Mouse (Mus musculus) megakaryocyte, adult 5-6 weeks (primary cell): ENCODE results near the gene Mab21l3. TPM values are rescaled to one million over a fixed set of nuclear protein-coding genes. Genes with fewer than 3 reads are reported as not detected.
"Not testable (repeated sequence)": the region's sequence is repeated elsewhere in the genome, so short reads cannot be mapped to it uniquely, and the experiment has no call there.

ENCODE experiments used
- ATAC-seq: 2 replicates; pipeline ENCODE4 v1.8.0; 2016; ENCODE audit warnings: mild to moderate bottlenecking, inconsistent platforms; ENCODE audit not compliant: poor library complexity, severe bottlenecking
- total RNA-seq, 2 experiments: library from RNA; stranded (forward) in 1 of 2; stranded (reverse) in 1 of 2; fragments of 153-499, 151-499 nt in 1 of 2; fragments of 221-1000, 200-1000 nt in 1 of 2; gene quantifications; 2 replicates each; pipeline versions ENCODE4 v1.2.3 to v1.2.4; 2015 to 2017

Gene Mab21l3
- total RNA-seq, 2 experiments from 2014 or later = not detected

DNA sequence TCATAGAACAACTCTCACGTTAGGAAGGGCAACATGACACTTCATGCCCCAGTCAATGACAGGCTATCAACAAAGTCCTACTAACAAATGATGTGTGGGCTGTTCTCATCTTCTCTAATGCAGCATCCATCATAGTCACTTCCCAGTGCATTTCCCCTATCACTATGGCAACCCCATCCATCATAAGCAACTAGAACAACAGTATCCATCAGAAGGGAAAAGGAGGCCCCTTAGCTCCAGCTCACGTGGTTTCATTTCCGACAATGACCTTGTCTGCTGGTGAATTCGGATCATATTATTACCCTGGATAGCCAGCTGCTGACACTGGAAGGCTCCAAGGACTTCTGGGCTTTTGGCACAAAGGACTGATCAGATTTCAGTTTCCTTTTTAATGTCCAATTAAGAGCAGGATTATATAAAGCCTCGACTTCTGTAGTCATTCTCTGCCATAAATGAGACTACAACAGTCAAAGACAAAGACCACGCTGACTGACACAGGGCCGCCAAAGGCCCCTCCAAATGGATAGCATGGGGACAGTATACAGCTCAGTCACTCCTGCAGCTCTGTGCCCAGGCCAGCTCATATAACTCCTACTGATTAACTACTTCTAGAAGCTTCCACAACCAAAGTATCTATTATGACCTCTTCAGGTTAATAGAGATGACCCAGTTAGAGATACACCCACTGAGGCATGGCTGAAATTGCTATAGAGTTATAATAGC, 6.2 kb downstream of the Mab21l3 start:
- no peak for ATAC-seq

DNA sequence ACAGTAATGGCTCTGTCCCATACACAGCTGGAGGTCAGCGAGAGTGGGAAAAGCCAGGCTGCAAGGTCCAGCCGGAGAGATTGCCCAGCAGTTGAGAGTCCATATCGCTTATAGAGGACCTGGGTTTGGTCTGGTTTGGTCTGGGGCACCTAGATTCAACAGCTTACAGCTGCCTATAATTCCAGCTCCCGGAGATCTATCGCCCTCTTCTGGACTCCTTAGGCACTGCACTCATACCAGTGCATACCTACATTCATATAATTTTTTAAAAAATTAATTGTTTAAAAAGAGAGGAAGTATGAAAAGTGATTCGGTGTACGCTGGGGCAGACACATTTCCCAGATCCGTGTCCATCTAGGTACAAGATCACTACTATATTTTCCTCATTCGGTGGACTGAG, 9.4 kb downstream of the Mab21l3 start:
- ATAC-seq = no peak

DNA sequence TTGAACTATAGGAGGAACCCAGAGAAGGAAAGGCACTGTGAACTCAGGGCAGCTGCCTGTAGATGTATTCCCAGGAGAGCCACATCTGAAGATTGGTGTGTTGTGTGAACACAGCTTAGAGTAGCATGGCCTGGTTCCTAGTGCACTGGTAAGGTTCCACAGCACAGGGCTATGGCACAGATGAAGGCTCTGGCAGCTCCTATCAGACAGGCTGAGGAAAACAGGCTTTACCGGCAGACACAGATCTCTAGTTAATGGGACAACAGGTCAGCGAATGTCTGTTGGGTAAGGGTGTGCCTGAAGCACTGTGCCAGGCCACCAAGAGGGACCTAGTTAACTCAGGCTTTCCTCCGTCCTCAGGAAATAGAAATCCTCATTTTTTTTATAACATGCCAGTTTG, 11.8 kb downstream of the Mab21l3 start:
- ATAC-seq = no peak

DNA sequence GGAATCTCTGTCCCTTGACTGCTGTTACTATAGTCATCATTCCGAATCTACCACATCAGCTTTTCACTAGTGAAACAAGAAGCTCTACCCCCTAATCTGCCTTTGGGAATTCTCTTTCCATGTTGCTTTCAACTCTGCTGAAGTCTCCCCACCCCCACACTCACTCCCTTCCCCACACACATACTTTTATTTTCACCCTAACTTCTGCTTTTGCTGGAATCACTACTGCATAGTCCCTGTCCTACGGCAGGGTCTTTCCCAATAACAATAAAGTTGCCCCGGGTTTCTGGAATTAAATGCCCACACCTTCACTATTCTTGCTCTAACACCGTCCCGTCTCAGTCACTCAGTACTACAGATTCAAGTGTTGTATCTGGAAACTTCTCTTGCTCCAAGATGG, 12.2 kb downstream of the Mab21l3 start:
- peak; percentile 67 for ATAC-seq

DNA sequence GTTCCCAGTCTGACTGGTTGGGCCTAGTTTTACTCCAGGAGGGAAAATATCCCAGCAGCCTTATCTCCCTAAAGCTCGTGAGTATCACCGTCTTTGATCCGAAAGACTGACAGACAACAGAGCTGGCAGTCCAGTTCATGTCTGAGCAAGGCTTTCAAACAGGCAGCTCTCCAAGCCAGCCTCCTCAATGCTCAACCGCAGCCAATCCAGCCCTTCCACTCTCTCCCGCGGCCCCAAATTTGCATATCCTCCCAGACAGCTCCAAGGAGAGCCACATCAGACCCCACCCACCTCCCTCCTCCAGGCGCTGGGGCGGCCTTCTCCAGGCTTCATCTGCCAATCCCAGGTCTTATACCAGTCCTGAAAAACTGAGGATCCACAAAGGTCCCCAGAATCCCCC, 12.7 kb downstream of the Mab21l3 start:
- peak; percentile 49 for ATAC-seq

DNA sequence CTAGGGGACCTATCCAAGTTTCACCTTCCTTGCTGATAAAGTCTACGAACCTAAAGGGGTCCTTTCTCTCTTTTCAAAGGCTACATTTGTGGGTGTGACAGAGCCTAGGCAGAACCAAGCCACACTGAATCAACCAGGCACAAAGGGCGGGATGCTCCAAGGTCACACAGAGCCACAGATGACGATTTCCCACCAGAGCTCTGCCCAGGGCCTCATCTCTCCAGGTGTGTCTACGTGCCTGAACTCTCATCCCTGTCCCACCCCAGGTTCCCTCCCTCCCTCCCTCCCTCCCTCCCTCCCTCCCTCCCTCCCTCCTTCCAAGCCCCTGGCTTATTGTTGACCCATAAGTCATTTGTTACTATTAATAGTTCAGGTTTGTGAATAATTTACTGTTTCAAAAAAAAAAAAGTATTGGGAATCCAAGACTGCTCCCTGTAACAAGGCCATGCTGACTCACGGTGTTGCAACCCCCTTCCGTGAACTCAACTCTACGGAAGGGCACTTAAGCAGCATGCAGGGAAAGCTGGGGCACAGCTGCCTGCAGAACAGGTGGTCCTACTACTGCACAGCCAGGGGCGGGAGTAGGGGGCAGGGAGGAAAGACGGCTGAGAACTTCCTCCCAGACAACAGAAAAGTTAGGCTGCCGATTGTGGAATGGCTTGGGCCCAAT, 17.4 kb downstream of the Mab21l3 start:
- ATAC-seq = no peak

DNA sequence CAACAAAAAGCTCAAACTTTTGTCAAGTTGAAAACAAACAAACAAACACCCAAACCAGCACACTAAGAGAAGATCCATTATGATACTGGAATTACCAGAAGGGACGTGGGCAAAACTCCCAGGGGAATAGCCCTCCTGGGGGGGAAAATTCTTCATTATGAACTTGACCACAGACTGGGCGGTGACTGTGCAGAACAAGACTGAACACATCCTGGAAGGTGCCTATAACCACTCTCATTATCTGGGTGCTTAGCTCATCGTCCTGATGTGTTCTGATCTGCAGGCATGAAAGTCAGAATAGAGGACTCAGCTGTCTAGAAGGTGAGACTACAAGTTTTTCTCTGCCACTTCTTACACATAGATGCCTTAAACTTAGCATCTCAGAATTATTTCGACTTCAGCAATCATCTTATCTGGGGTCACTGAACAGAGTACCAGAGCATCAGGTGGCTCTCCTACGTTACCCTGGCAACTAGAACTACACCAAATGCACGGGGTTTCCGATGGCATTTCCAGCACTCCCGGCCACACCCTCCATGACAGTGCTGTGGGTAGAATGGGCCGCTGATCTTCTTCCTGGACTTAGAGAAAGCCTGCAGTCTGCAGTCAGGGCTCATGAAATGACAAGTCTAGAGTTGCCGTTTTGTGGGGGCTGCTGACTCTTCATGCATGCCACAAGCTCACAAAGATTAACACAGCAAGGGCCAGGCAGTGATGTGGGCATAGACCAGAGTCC, 18.7 kb downstream of the Mab21l3 start:
- no peak for ATAC-seq

DNA sequence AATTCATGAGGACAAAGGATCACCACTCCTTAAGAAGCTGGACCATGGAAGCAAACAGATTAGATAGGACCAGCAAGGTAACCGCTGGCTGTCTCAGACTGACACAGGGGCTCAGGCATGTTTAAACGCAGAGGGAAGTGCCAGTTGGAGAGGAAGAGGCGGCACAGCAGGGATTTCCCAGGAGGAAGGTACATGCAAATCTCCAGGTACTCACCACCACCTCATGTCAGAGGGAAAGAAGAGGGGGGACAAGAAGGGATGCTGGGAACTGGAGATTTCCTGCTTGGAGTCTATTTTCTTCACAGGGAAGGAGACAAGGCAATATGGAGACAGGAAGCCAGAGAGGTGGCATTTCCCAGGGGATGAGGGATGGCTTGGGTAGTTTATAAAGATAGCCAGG, 20.2 kb downstream of the Mab21l3 start:
- no peak for ATAC-seq

DNA sequence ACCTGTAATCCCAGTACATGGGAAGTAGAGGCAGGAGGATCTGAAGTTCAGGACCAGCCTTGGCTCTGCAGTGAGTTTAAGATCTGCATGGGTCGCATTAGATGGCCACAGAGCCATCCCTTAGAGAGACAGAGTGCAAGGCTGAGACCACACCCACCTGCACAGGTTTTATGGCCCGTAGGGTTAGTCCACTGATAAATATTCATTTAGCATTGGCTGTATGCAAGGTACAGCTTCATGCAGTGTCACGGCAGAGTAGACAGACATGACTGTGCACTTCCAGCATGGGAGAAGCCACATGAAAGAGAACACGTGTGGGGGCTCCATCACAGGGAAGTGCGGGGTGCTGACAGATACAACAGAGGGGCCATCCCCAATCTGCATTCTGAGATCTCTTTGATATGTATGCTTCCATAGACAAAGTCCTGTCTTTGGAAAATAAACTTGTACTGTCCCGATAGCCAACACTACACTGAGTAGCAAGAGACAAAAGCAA, 21.5 kb downstream of the Mab21l3 start:
- no peak for ATAC-seq

DNA sequence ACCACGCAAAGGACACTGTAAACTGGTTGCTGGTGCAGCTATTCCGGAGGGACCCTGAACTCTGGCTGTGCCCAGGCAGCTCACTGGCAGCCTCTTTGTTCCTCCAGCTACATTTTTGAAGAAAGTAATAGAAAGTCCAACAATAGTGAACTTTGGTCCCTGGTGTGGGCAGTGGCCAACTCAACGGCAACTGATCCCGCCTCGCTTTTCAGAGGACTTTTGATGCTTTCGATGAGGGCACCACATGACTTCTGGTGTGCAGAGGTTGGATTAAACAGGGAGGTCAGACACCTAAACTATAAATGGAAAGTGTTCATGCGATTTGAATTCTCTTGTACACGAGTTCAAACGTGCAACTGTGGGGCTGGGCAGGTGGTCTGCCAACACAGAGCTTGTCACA, 24.4 kb downstream of the Mab21l3 start:
- no peak for ATAC-seq

DNA sequence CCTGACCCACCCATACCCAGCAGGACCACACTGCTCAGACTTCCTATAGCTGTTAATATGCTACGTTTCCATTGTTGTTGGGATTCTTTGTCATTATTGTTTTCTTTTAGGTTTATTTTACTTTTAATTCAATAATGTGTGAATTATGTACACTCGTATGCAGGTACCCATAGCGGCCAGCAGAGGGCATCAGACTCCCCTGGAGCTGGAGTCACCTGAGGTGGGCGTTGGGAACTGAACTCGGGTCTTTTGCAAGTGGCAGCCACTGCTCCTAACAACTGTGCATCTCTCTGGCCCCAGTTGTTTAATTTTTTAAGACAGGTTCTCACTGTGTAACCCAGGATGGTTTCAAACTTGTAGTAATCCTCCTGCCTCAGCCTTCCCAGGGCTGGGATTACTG, 26.7 kb downstream of the Mab21l3 start:
- no peak for ATAC-seq

DNA sequence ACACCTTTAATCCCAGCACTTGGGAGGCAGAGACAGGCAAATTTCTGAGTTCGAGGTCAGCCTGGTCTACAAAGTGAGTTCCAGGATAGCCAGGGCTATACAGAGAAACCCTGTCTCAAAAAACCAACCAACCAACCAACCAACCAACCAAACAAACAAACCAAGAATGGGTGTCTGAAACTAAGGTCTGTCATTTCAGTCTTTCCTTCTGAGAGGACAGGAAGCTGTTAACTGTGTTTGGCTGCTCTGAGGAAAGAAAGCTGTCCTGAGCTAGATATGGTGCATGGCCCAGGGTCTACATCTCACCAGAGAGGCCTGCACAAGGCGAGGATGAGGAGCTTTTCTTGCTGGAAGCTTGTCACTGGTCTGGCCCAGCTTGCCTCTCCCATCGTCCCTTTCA, 28.1 kb downstream of the Mab21l3 start:
- not testable (repeated sequence) for ATAC-seq

DNA sequence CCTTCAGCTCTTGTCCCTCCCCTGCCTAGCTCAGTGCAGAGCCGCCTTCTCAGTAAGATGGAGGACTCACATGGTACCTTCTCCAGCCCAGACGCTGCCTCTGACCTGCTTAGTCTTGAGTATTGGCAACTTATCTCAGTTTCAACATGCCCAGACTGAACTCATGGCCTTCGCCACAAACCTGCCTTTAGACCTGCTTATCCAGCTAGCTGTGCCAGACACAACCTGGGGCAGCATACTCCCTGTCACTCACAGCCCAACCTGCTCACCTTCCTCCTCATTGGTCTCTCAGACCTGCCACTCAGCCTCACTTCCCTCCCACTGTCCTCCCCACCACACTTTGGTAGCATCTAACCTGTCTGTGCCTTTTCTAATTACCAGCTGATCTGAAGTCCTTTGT, 32.8 kb downstream of the Mab21l3 start:
- no peak for ATAC-seq

DNA sequence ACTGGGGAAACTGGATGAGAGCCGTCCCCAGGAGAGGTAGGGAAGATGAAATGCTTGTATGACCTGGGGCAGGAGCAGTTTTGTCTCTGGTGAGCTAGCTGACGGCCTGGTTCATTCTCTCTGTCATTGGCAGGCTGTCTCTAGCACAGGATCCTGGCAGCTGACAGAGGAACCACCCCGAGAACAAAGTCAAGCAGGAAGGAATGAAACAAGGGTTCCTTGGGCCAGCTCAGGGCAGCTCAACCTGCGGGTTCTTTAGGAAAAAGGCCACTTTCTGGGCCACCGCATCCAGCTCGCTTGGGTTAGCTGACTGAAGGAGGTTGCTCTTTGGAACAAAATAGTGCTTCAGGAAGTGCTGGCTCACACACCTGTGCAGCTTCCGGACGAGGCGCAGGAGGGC, 34.0 kb downstream of the Mab21l3 start:
- no peak for ATAC-seq

DNA sequence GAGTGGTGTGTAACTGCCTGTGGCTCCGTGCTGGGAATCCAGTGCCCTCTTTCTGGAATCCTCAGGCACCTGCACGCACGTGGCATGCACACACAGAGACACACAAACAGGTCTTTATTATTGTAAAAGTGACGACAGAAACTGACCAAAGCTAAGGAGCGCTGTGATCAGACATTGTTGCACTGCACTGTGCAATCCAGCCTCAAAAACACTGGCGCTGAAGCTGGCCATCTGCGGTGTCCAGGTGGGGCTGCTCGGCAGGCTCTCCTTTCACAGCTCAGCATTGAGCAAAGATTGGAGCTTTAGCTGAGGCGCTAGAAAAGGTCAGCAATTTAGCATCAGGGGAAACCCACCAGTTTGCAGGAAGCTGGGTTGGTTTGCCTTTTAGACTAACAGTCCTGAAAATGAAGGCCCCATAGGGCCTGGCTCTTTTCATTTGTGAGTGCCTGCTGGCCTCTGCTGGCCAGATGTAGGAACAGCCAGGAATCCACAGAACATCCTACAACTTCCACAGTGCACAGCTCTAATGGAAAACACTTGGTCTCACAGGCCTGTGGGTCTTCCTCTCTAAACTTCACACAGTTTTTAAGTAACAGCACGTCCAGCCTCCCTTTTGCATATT, 36.3 kb downstream of the Mab21l3 start:
- ATAC-seq = peak; percentile 88

DNA sequence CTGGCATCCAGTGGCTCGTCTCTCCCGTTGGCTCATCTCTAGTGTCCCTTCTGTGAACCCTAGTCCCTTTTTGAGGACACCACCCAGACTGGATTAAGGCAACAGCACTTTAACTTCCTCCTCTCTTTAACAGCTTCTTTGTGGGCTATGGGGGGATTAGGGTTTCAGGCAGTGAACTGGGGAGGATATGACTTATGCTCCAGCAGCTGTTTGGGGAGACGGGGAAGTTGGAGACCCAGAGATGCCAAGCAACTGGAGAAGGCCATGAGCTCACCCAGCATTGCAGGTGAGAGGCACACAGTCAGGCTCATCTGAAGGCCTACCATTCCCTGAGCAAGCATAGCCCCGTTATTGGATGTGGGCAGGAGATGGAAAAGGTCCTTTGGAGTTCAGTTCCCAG, 36.8 kb downstream of the Mab21l3 start:
- no peak for ATAC-seq

DNA sequence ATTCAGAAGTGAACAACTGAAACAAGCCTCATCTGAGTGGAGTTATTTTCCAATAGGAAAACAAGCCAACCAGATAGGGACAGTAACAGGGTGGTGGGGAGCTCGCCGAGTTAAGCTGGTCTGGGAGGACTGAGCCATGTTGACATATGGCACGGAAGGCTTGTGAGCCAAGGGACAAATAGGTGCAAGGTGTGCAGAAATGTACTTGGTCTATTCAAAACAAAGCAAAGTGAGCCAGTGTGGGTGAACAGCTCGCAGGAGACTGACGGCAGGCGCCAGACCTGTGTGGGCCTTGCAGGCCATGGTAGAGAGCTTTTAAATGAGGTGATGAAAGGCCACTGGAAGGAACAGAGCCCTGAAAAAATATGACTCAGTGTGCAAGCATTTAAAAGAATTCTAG, 41.1 kb downstream of the Mab21l3 start:
- ATAC-seq = no peak

DNA sequence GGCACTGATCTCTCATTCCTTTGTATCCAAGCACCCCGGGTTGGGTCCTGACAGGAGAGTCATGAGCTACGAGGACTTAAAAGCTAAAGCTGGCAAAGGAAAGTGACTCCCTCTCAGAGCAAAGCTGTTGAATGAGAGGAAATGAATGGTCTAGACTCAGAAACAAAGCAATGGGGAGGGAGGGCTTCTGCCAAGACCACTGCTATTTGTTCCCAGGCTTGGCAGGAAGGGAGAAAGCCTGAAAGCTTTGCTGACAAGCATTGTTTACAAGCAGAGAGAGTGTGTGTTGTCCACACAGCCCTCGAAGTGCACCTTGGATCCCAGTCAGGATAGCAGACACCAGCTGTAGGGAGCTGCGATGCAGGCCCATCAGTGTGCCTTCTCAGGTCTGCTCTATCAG, 41.8 kb downstream of the Mab21l3 start:
- ATAC-seq = no peak

DNA sequence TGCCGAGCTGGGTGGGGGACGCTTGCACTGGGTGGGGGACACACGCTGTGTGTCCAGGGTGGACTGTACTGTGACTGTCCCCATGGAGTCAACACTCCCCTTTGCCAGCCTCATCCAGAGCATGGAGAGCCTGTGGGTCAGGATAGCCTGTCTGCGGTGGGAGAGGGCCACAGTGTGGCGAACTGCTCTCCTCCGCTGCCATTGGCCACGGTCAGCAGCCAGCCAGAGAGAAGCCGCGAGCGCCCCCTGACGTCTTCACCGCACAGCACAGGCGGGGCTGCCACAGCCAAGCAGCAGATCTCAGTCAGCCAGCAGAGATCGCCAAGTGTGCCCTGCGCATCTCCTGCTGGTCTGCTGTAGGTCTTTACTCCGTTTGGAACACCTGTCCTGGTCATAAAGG, 42.6 kb downstream of the Mab21l3 start:
- ATAC-seq = peak; percentile 98

DNA sequence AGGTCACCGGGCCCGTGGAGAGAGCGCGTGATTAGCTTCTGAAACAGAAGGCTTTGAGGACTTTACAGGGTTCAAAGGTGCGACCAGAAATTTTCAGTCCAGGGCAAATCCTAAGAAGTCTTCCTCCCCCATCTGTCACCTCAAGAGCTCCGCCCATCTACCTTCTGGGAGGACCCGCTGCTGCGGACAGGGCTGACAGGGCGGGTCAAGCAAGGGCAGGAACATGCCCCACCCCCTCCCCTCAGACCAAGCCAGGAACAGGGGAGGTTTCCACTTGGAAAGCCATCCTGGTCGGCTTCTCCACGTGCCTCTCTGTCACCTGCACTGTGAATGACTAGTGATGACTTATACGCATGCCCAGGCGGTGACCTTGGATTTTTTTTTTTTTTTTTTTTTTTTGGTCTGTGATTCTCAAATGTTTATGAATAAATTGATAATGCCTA, 43.2 kb downstream of the Mab21l3 start:
- ATAC-seq = no peak

DNA sequence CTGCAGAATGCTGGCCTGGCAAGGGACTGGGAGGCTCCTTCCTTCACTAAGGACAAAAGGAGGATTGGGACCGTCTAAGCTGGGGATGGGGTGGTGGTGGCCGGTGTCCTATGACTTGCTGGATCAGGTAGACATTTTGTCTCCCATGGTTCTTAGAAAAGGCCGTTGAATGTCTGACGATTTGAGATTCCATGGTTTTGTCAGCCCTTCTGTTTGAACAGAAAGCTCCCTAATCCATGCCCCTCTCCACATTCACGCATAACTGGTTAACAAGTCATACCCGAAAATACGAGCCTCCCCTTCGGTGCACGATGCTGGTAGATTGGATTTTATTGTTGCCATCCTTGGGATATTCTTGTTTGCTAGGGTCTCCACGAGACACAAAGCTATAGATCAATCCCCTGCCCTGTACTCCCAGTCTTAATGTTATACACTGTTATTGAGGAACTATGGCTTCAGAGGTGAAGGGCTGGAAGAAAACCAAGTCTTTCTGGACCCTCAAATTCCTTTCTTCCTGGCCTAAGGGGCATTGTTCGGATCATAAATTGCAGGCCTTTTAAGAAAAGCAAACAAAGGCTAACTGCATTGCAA, 43.7 kb downstream of the Mab21l3 start:
- no peak for ATAC-seq
